Mouse (Mus musculus): ENCODE results near the gene Lcp2. TPM values are rescaled to one million over a fixed set of nuclear protein-coding genes. Genes with fewer than 3 reads are reported as not detected.

Lcp2 gene
- polyA plus RNA-seq (2011; ENCODE audit: insufficient read length, low read depth, missing spikeins), result 0.42 TPM in 1 of 2 replicates, not detected in the other

- no peak within 1 kb of the TSS for H3K27ac ChIP-seq (ENCODE audit: insufficient read depth, low read length)
- H3K4me1 ChIP-seq (ENCODE audit: control insufficient read depth, insufficient read depth, low read length), result no peaks in the 10 kb centered on the region
- H3K4me3 ChIP-seq (ENCODE audit: insufficient read depth, low read length), result no peak within 1 kb of the TSS
- TF ChIP-seq POLR2A (IDR thresholded peaks at IDR 0.05; ENCODE audit: low read depth, low read length) (no peak), CTCF (IDR thresholded peaks at IDR 0.05; ENCODE audit: borderline replicate concordance, insufficient read depth, low read length) (no peak)
Measured at GRCm38 (mm10) chr11:34046767-34047541, at the start of gene Lcp2. Gene Lcp2 (plus strand): TSS chr11:34046920.

- TF ChIP-seq CTCF (IDR thresholded peaks at IDR 0.05; ENCODE audit: borderline replicate concordance, insufficient read depth, low read length), result no peak
- TF ChIP-seq POLR2A (IDR thresholded peaks at IDR 0.05; ENCODE audit: low read depth, low read length), result no peak
- H3K4me3 ChIP-seq (ENCODE audit: insufficient read depth, low read length), result no peak overlapping the region
- no peaks in the 10 kb centered on the region for H3K4me1 ChIP-seq (ENCODE audit: control insufficient read depth, insufficient read depth, low read length)
Measured at GRCm38 (mm10) chr11:33998244-33998643, 48.5 kb upstream of the Lcp2 start.

GRCm38 (mm10) chr11:34000416-34000815 lies 46.3 kb upstream of the Lcp2 start:
- Histone ChIP-seq H3K4me3 (ENCODE audit: insufficient read depth, low read length) (no peak overlapping the region), H3K27ac (ENCODE audit: insufficient read depth, low read length) (no peak overlapping the region), H3K4me1 (ENCODE audit: control insufficient read depth, insufficient read depth, low read length) (no peaks in the 10 kb centered on the region)
- TF ChIP-seq CTCF (IDR thresholded peaks at IDR 0.05; ENCODE audit: borderline replicate concordance, insufficient read depth, low read length), result no peak
- no peak for TF ChIP-seq POLR2A (IDR thresholded peaks at IDR 0.05; ENCODE audit: low read depth, low read length)

More at GRCm38 (mm10) chr11:33998244-33998643, 48.5 kb upstream of the Lcp2 start:
- no peak overlapping the region for H3K27ac ChIP-seq (ENCODE audit: insufficient read depth, low read length)

- TF ChIP-seq CTCF (IDR thresholded peaks at IDR 0.05; ENCODE audit: borderline replicate concordance, insufficient read depth, low read length) (0 out of 2 replicates have a peak, but pooled peaks have one; percentile 8), POLR2A (IDR thresholded peaks at IDR 0.05; ENCODE audit: low read depth, low read length) (no peak)
- Histone ChIP-seq H3K4me1 (ENCODE audit: control insufficient read depth, insufficient read depth, low read length) (no peaks in the 10 kb centered on the region), H3K27ac (ENCODE audit: insufficient read depth, low read length) (no peak overlapping the region), H3K4me3 (ENCODE audit: insufficient read depth, low read length) (no peak overlapping the region)
Measured at GRCm38 (mm10) chr11:34001938-34002592, 44.7 kb upstream of the Lcp2 start.

GRCm38 (mm10) chr11:34002593-34002965 lies 44.1 kb upstream of the Lcp2 start:
- TF ChIP-seq POLR2A (IDR thresholded peaks at IDR 0.05; ENCODE audit: low read depth, low read length) (no peak), CTCF (IDR thresholded peaks at IDR 0.05; ENCODE audit: borderline replicate concordance, insufficient read depth, low read length) (no peak)
- H3K4me3 ChIP-seq (ENCODE audit: insufficient read depth, low read length), result no peak overlapping the region
- H3K4me1 ChIP-seq (ENCODE audit: control insufficient read depth, insufficient read depth, low read length), result no peaks in the 10 kb centered on the region
- H3K27ac ChIP-seq (ENCODE audit: insufficient read depth, low read length), result no peak overlapping the region

GRCm38 (mm10) chr11:34007616-34008015 lies 39.1 kb upstream of the Lcp2 start:
- no peak overlapping the region for H3K4me3 ChIP-seq (ENCODE audit: insufficient read depth, low read length)
- no peak overlapping the region for H3K27ac ChIP-seq (ENCODE audit: insufficient read depth, low read length)
- peaks cover 4% of the 10 kb centered on the region; the same call in 1 of the 2 replicates for H3K4me1 ChIP-seq (ENCODE audit: control insufficient read depth, insufficient read depth, low read length)
- no peak for TF ChIP-seq CTCF (IDR thresholded peaks at IDR 0.05; ENCODE audit: borderline replicate concordance, insufficient read depth, low read length)
- no peak for TF ChIP-seq POLR2A (IDR thresholded peaks at IDR 0.05; ENCODE audit: low read depth, low read length)

GRCm38 (mm10) chr11:34008214-34008613 lies 38.5 kb upstream of the Lcp2 start:
- no peak overlapping the region for H3K27ac ChIP-seq (ENCODE audit: insufficient read depth, low read length)
- peaks cover 4% of the 10 kb centered on the region; the same call in 1 of the 2 replicates for H3K4me1 ChIP-seq (ENCODE audit: control insufficient read depth, insufficient read depth, low read length)
- TF ChIP-seq POLR2A (IDR thresholded peaks at IDR 0.05; ENCODE audit: low read depth, low read length), result no peak
- no peak for TF ChIP-seq CTCF (IDR thresholded peaks at IDR 0.05; ENCODE audit: borderline replicate concordance, insufficient read depth, low read length)
- no peak overlapping the region for H3K4me3 ChIP-seq (ENCODE audit: insufficient read depth, low read length)

GRCm38 (mm10) chr11:34008702-34009101 lies 38.0 kb upstream of the Lcp2 start:
- TF ChIP-seq CTCF (IDR thresholded peaks at IDR 0.05; ENCODE audit: borderline replicate concordance, insufficient read depth, low read length) (peak; percentile 78; the same call in 1 of the 2 replicates), POLR2A (IDR thresholded peaks at IDR 0.05; ENCODE audit: low read depth, low read length) (no peak)
- no peak overlapping the region for H3K4me3 ChIP-seq (ENCODE audit: insufficient read depth, low read length)
- H3K4me1 ChIP-seq (ENCODE audit: control insufficient read depth, insufficient read depth, low read length), result peaks cover 4% of the 10 kb centered on the region; the same call in 1 of the 2 replicates
- H3K27ac ChIP-seq (ENCODE audit: insufficient read depth, low read length), result no peak overlapping the region

GRCm38 (mm10) chr11:34009316-34010087 lies 37.2 kb upstream of the Lcp2 start:
- H3K4me3 ChIP-seq (ENCODE audit: insufficient read depth, low read length), result no peak overlapping the region
- TF ChIP-seq CTCF (IDR thresholded peaks at IDR 0.05; ENCODE audit: borderline replicate concordance, insufficient read depth, low read length), result no peak
- TF ChIP-seq POLR2A (IDR thresholded peaks at IDR 0.05; ENCODE audit: low read depth, low read length), result no peak
- H3K27ac ChIP-seq (ENCODE audit: insufficient read depth, low read length), result no peak overlapping the region
- H3K4me1 ChIP-seq (ENCODE audit: control insufficient read depth, insufficient read depth, low read length), result peaks cover 4% of the 10 kb centered on the region; the same call in 1 of the 2 replicates

Data from embryonic fibroblast, embryonic 13.5 days (primary cell).